Mouse (Mus musculus): Measurements from ENCODE around the gene Spata6. TPM values are rescaled to one million over a fixed set of nuclear protein-coding genes. Genes with fewer than 3 reads are reported as not detected.

The Spata6 gene
- polyA plus RNA-seq (2015; fragmentation: Nextera tagmentation; extraction: Ambion mirVana) = 25.0 and 25.5 TPM in 2 replicates

GRCm38 (mm10) chr4:111719776-111720661, at the start of gene Spata6:
Gene Spata6 (plus strand): TSS chr4:111719984.
- ATAC-seq (ENCODE audit: insufficient read depth, low FRiP score) = peak; percentile 97
- peak within 1 kb of the TSS; percentile 80 for H3K27ac ChIP-seq (ENCODE audit: low read length)
- peaks cover 8% of the 10 kb centered on the region; the same call in 1 of the 2 replicates for H3K4me1 ChIP-seq (ENCODE audit: control insufficient read depth, insufficient read depth, low read length)
- H3K9me3 ChIP-seq (replicated peaks; ENCODE audit: control insufficient read depth, low read length) = no peaks in the 10 kb centered on the region
- peak within 1 kb of the TSS; percentile 75 for H3K4me2 ChIP-seq (ENCODE audit: low read depth, low read length)
- peak within 1 kb of the TSS; percentile 85 for H3K9ac ChIP-seq (ENCODE audit: low read length)
- H3K4me3 ChIP-seq (replicated peaks; ENCODE audit: low read length) = peak within 1 kb of the TSS; percentile 83
- WGBS = under 1% methylated on average over 50 of the region's 50 CpGs
- H3K27me3 ChIP-seq (ENCODE audit: control insufficient read depth, insufficient read depth, low read length) = no peaks in the 10 kb centered on the region
- no peaks in the 10 kb centered on the region for H3K36me3 ChIP-seq (ENCODE audit: control insufficient read depth, insufficient read depth, low read length)

DNA sequence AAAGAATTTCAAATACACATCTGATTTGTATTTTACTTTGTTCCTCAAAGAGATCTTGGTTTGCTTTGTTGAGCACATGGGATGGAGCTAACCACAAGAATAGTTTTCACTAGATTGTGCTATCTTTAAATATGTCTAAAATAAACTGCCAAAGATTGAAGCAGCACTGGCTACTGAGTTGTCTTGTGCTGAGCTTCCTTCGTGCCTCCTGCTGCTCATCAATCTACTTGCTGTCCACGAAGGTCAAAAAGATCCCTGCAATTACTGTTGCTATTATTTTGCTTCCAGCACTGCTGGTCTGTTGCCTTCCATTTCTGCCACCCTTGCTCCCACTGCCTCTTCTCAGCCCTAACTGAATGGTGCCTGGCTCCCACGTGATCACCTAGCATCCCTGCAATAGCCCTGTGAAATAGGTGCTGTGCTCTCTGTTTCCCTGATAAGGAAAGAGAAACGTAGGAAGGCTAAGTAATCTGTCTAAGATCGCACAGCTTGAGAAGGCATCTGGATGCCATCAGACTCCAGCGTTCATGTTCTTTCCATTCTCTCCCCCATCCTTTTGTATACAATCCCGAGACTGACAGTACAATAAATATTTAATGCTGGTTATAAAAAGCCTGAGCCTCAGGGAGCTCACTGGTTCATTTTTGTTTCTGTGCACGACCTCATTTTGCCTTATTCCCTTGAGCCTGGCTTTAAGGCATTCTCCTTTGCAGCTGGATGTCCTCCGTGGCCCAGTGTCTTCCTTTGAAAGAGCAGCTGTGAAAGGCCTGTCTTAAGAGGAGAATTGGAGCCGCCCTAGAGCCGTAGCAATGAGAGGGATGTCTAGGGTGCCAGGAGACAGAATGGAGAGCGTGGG, 49.0 kb upstream of the Spata6 start:
- Histone ChIP-seq H3K9ac (ENCODE audit: low read length) (no peak overlapping the region), H3K27me3 (ENCODE audit: control insufficient read depth, insufficient read depth, low read length) (no peaks in the 10 kb centered on the region), H3K4me1 (ENCODE audit: control insufficient read depth, insufficient read depth, low read length) (peaks cover 16% of the 10 kb centered on the region), H3K36me3 (ENCODE audit: control insufficient read depth, insufficient read depth, low read length) (no peaks in the 10 kb centered on the region), H3K4me2 (ENCODE audit: low read depth, low read length) (peak overlapping the region; percentile 34), H3K27ac (ENCODE audit: low read length) (peak overlapping the region; percentile 92), H3K4me3 (replicated peaks; ENCODE audit: low read length) (no peak overlapping the region), H3K9me3 (replicated peaks; ENCODE audit: control insufficient read depth, low read length) (no peaks in the 10 kb centered on the region)
- WGBS = 18% methylated on average over 12 of the region's 12 CpGs
- ATAC-seq (ENCODE audit: insufficient read depth, low FRiP score) = peak; percentile 82

- peaks cover 16% of the 10 kb centered on the region for H3K4me1 ChIP-seq (ENCODE audit: control insufficient read depth, insufficient read depth, low read length)
- H3K9me3 ChIP-seq (replicated peaks; ENCODE audit: control insufficient read depth, low read length) = no peaks in the 10 kb centered on the region
- no peak overlapping the region for H3K9ac ChIP-seq (ENCODE audit: low read length)
- no peaks in the 10 kb centered on the region for H3K27me3 ChIP-seq (ENCODE audit: control insufficient read depth, insufficient read depth, low read length)
- peak overlapping the region; percentile 92 for H3K27ac ChIP-seq (ENCODE audit: low read length)
- no peak overlapping the region for H3K4me3 ChIP-seq (replicated peaks; ENCODE audit: low read length)
- WGBS = 33% methylated on average over 4 of the region's 4 CpGs
- H3K4me2 ChIP-seq (ENCODE audit: low read depth, low read length) = peak overlapping the region; percentile 34
- H3K36me3 ChIP-seq (ENCODE audit: control insufficient read depth, insufficient read depth, low read length) = no peaks in the 10 kb centered on the region
- peak; percentile 59 for ATAC-seq (ENCODE audit: insufficient read depth, low FRiP score)
Measured at GRCm38 (mm10) chr4:111671440-111671839, 48.3 kb upstream of the Spata6 start.

GRCm38 (mm10) chr4:111673904-111674303, 45.9 kb upstream of the Spata6 start:
- Histone ChIP-seq H3K9me3 (replicated peaks; ENCODE audit: control insufficient read depth, low read length) (no peaks in the 10 kb centered on the region), H3K9ac (ENCODE audit: low read length) (no peak overlapping the region)
- ATAC-seq (ENCODE audit: insufficient read depth, low FRiP score) = no peak

GRCm38 (mm10) chr4:111681926-111682325, 37.9 kb upstream of the Spata6 start:
- no peaks in the 10 kb centered on the region for H3K27me3 ChIP-seq (ENCODE audit: control insufficient read depth, insufficient read depth, low read length)
- no peak overlapping the region for H3K4me3 ChIP-seq (replicated peaks; ENCODE audit: low read length)
- H3K27ac ChIP-seq (ENCODE audit: low read length) = no peak overlapping the region
- H3K36me3 ChIP-seq (ENCODE audit: control insufficient read depth, insufficient read depth, low read length) = no peaks in the 10 kb centered on the region
- H3K4me1 ChIP-seq (ENCODE audit: control insufficient read depth, insufficient read depth, low read length) = 0 out of 2 replicates have a peak, but pooled peaks cover 3% of the 10 kb centered on the region
- H3K4me2 ChIP-seq (ENCODE audit: low read depth, low read length) = no peak overlapping the region
- ATAC-seq (ENCODE audit: insufficient read depth, low FRiP score) = no peak
- WGBS = 79% methylated on average over 5 of the region's 5 CpGs
- H3K9me3 ChIP-seq (replicated peaks; ENCODE audit: control insufficient read depth, low read length) = no peaks in the 10 kb centered on the region
- H3K9ac ChIP-seq (ENCODE audit: low read length) = no peak overlapping the region

More at GRCm38 (mm10) chr4:111673904-111674303, 45.9 kb upstream of the Spata6 start:
- no peak overlapping the region for H3K4me3 ChIP-seq (replicated peaks; ENCODE audit: low read length)
- no peaks in the 10 kb centered on the region for H3K36me3 ChIP-seq (ENCODE audit: control insufficient read depth, insufficient read depth, low read length)
- H3K4me1 ChIP-seq (ENCODE audit: control insufficient read depth, insufficient read depth, low read length) = peaks cover 16% of the 10 kb centered on the region
- H3K27ac ChIP-seq (ENCODE audit: low read length) = no peak overlapping the region
- H3K27me3 ChIP-seq (ENCODE audit: control insufficient read depth, insufficient read depth, low read length) = no peaks in the 10 kb centered on the region
- no peak overlapping the region for H3K4me2 ChIP-seq (ENCODE audit: low read depth, low read length)

DNA sequence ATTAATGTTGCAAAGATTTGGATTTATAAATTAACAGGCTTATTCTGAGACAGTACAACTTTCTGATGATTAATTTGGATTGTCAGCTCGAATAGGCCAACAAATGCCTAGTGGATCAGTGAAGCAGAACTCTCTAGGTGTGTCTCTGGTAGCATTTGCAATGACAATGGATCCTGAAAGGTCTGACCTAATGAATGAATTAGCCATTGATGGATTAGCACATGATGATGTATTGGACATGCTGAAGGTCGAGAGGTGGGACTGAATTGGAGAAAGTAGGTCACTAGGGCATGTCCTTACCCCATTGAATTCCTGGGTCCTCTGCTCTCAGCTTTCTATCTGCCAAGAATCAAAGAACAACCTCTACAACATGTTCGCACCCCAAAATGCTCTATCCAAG, 37.0 kb upstream of the Spata6 start:
- ATAC-seq (ENCODE audit: insufficient read depth, low FRiP score) = no peak
- Histone ChIP-seq H3K27ac (ENCODE audit: low read length) (no peak overlapping the region), H3K4me3 (replicated peaks; ENCODE audit: low read length) (no peak overlapping the region), H3K9ac (ENCODE audit: low read length) (no peak overlapping the region), H3K4me2 (ENCODE audit: low read depth, low read length) (no peak overlapping the region), H3K36me3 (ENCODE audit: control insufficient read depth, insufficient read depth, low read length) (no peaks in the 10 kb centered on the region), H3K4me1 (ENCODE audit: control insufficient read depth, insufficient read depth, low read length) (0 out of 2 replicates have a peak, but pooled peaks cover 3% of the 10 kb centered on the region), H3K27me3 (ENCODE audit: control insufficient read depth, insufficient read depth, low read length) (no peaks in the 10 kb centered on the region), H3K9me3 (replicated peaks; ENCODE audit: control insufficient read depth, low read length) (no peaks in the 10 kb centered on the region)
- WGBS = 70% methylated on average over 3 of the region's 3 CpGs

- WGBS = 43% methylated on average over 5 of the region's 5 CpGs
- Histone ChIP-seq H3K27ac (ENCODE audit: low read length) (no peak overlapping the region), H3K4me3 (replicated peaks; ENCODE audit: low read length) (no peak overlapping the region), H3K9ac (ENCODE audit: low read length) (no peak overlapping the region), H3K4me1 (ENCODE audit: control insufficient read depth, insufficient read depth, low read length) (0 out of 2 replicates have a peak, but pooled peaks cover 3% of the 10 kb centered on the region), H3K36me3 (ENCODE audit: control insufficient read depth, insufficient read depth, low read length) (no peaks in the 10 kb centered on the region), H3K4me2 (ENCODE audit: low read depth, low read length) (no peak overlapping the region), H3K9me3 (replicated peaks; ENCODE audit: control insufficient read depth, low read length) (no peaks in the 10 kb centered on the region), H3K27me3 (ENCODE audit: control insufficient read depth, insufficient read depth, low read length) (no peaks in the 10 kb centered on the region)
- no peak for ATAC-seq (ENCODE audit: insufficient read depth, low FRiP score)
Measured at GRCm38 (mm10) chr4:111683843-111684242, 35.9 kb upstream of the Spata6 start.

DNA sequence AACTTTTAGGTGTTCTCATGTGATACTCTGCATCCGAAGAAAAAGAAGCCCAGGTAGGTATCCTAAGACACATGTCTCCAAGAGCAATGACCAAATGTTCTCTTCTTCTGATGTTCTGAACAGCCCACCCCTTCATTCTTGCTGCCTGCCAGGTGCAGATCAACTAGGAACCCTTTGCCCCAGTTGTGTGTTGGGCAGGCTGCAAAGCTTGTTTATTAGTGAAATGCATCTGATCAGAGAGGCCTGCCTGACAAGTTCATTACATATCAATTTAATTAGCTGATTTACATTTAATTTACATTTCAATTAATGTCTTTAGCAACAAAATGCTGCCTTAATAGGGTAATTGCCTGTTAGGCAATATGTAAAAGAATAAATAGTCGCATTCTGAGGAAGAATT, 33.8 kb upstream of the Spata6 start:
- Histone ChIP-seq H3K36me3 (ENCODE audit: control insufficient read depth, insufficient read depth, low read length) (no peaks in the 10 kb centered on the region), H3K9me3 (replicated peaks; ENCODE audit: control insufficient read depth, low read length) (no peaks in the 10 kb centered on the region), H3K27me3 (ENCODE audit: control insufficient read depth, insufficient read depth, low read length) (no peaks in the 10 kb centered on the region), H3K9ac (ENCODE audit: low read length) (no peak overlapping the region), H3K4me2 (ENCODE audit: low read depth, low read length) (no peak overlapping the region), H3K4me1 (ENCODE audit: control insufficient read depth, insufficient read depth, low read length) (0 out of 2 replicates have a peak, but pooled peaks cover 3% of the 10 kb centered on the region), H3K4me3 (replicated peaks; ENCODE audit: low read length) (no peak overlapping the region), H3K27ac (ENCODE audit: low read length) (no peak overlapping the region)
- no peak for ATAC-seq (ENCODE audit: insufficient read depth, low FRiP score)
- 84% methylated on average over 2 of the region's 2 CpGs for whole genome bisulfite sequencing

Measured in stomach, embryonic 16.5 days (tissue).